Mouse (Mus musculus): ENCODE measurements at regions not wholly inside any gene's neighbourhood (a gene's known extent, or its start where the extent isn't known, plus 50 kb on each side); places are given as distances from the start of the nearest gene placed in this dataset.

DNA sequence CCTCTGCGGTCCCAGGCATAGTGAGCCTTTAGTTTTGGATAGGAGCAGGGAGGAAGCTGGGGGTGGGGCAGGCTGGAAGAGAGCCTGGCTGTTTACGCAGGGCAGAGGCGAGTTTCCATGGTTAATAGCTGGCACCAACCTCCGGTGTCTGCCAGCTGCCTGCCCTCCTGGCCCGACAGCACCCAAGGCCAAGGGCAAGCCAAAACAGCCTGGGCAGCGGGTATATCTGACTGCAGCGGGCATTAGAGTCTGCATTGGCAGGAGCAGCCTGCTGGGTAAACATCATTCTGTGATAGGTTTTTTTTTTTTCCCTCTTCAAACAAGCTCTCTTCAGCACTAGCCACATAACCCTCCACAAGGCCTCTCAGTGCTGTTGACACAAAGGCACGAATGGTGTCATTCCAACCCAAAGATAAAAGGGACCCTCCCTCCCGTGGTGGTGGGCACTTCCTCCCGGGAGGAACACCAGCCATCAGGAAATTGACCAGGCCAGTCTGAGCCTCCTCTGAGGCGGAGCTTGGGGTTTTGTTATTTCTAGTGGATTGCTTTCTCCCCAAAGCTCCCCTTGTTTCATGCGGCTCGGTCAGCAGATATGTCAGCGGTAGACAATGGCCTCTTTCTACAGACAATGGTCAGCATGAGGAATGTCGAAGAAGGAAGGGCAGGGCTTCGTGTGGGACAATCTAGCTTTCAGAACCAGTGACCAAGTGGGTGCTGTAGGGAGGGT, 131.4 kb downstream of the Mycn start:
- Histone ChIP-seq H3K27ac (ENCODE audit: low read depth, low read length) (no peak overlapping the region), H3K9ac (ENCODE audit: low read depth, low read length) (no peak overlapping the region), H3K4me2 (replicated peaks; ENCODE audit: low read depth) (peak overlapping the region; percentile 52), H3K36me3 (ENCODE audit: control insufficient read depth, insufficient read depth) (no peaks in the 10 kb centered on the region), H3K9me3 (ENCODE audit: control insufficient read depth) (no peaks in the 10 kb centered on the region), H3K27me3 (replicated peaks; ENCODE audit: control insufficient read depth, insufficient read depth, low read length) (no peaks in the 10 kb centered on the region), H3K4me1 (replicated peaks; ENCODE audit: control insufficient read depth, insufficient read depth, low read length) (0 out of 2 replicates have a peak, but pooled peaks cover 15% of the 10 kb centered on the region), H3K4me3 (ENCODE audit: low read depth, low read length) (peak overlapping the region; percentile 1; the same call in 1 of the 2 replicates)
- peak; percentile 19; the same call in 1 of the 2 replicates for ATAC-seq
- 6% methylated on average over 16 of the region's 16 CpGs for WGBS
- no peak for TF ChIP-seq CTCF (IDR thresholded peaks at IDR 0.05; ENCODE audit: low read depth)

- no peak for TF ChIP-seq CTCF (IDR thresholded peaks at IDR 0.05; ENCODE audit: low read depth)
- H3K27ac ChIP-seq (ENCODE audit: low read depth, low read length): no peak overlapping the region
- H3K9ac ChIP-seq (ENCODE audit: low read depth, low read length): no peak overlapping the region
- H3K4me1 ChIP-seq (replicated peaks; ENCODE audit: control insufficient read depth, insufficient read depth, low read length): 0 out of 2 replicates have a peak, but pooled peaks cover 15% of the 10 kb centered on the region
- H3K4me3 ChIP-seq (ENCODE audit: low read depth, low read length): no peak overlapping the region
- H3K27me3 ChIP-seq (replicated peaks; ENCODE audit: control insufficient read depth, insufficient read depth, low read length): no peaks in the 10 kb centered on the region
- 88% methylated on average over 5 of the region's 5 CpGs for WGBS
- no peak for ATAC-seq
- no peaks in the 10 kb centered on the region for H3K36me3 ChIP-seq (ENCODE audit: control insufficient read depth, insufficient read depth)
- H3K9me3 ChIP-seq (ENCODE audit: control insufficient read depth): no peaks in the 10 kb centered on the region
- H3K4me2 ChIP-seq (replicated peaks; ENCODE audit: low read depth): no peak overlapping the region
These were observed 133.6 kb downstream of the Mycn start for GRCm38 (mm10) chr12:12808120-12808519.

- Histone ChIP-seq H3K9ac (ENCODE audit: low read depth, low read length) (no peak overlapping the region), H3K4me1 (replicated peaks; ENCODE audit: control insufficient read depth, insufficient read depth, low read length) (peaks cover 8% of the 10 kb centered on the region; the same call in 1 of the 2 replicates), H3K27ac (ENCODE audit: low read depth, low read length) (no peak overlapping the region), H3K4me2 (replicated peaks; ENCODE audit: low read depth) (no peak overlapping the region), H3K36me3 (ENCODE audit: control insufficient read depth, insufficient read depth) (no peaks in the 10 kb centered on the region), H3K9me3 (ENCODE audit: control insufficient read depth) (no peaks in the 10 kb centered on the region), H3K4me3 (ENCODE audit: low read depth, low read length) (no peak overlapping the region), H3K27me3 (replicated peaks; ENCODE audit: control insufficient read depth, insufficient read depth, low read length) (no peaks in the 10 kb centered on the region)
- no peak for TF ChIP-seq CTCF (IDR thresholded peaks at IDR 0.05; ENCODE audit: low read depth)
- no peak for ATAC-seq
- WGBS: 61% methylated on average over 2 of the region's 2 CpGs
These were observed 138.1 kb downstream of the Mycn start for GRCm38 (mm10) chr12:12803602-12804001.

GRCm38 (mm10) chr12:12802396-12802795, 139.3 kb downstream of the Mycn start:
- Histone ChIP-seq H3K27ac (ENCODE audit: low read depth, low read length) (no peak overlapping the region), H3K4me2 (replicated peaks; ENCODE audit: low read depth) (no peak overlapping the region), H3K4me1 (replicated peaks; ENCODE audit: control insufficient read depth, insufficient read depth, low read length) (peaks cover 8% of the 10 kb centered on the region; the same call in 1 of the 2 replicates), H3K4me3 (ENCODE audit: low read depth, low read length) (no peak overlapping the region), H3K27me3 (replicated peaks; ENCODE audit: control insufficient read depth, insufficient read depth, low read length) (no peaks in the 10 kb centered on the region), H3K9ac (ENCODE audit: low read depth, low read length) (no peak overlapping the region), H3K36me3 (ENCODE audit: control insufficient read depth, insufficient read depth) (no peaks in the 10 kb centered on the region), H3K9me3 (ENCODE audit: control insufficient read depth) (no peaks in the 10 kb centered on the region)
- TF ChIP-seq CTCF (IDR thresholded peaks at IDR 0.05; ENCODE audit: low read depth): no peak
- ATAC-seq: no peak
- WGBS: 23% methylated on average over 11 of the region's 11 CpGs

GRCm38 (mm10) chr12:12801700-12802099, 140.0 kb downstream of the Mycn start:
- no peaks in the 10 kb centered on the region for H3K9me3 ChIP-seq (ENCODE audit: control insufficient read depth)
- WGBS: 67% methylated on average over 11 of the region's 11 CpGs

DNA sequence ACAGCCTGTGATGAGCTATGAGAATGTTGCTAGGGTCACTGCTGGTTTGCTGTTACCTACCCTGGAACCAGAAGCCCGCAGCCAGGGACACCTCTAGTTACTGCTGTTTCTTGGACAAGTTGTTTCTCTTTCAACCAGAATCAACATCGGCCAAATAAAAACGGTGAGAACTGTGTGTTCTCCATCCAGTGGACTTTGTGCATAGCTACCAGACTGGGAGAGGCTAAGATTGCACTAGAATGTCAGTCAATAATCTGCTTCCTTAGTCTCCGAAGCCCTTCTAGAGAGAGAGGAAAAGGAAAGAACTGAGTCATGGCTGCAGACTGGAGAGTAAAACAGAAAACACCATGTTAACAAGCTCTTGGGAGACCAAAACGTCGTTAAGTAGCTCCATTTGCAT, 141.6 kb downstream of the Mycn start:
- H3K4me2 ChIP-seq (replicated peaks; ENCODE audit: low read depth): no peak overlapping the region; the same call in 1 of the 2 replicates
- 56% methylated on average over 6 of the region's 6 CpGs for WGBS
- H3K9me3 ChIP-seq (ENCODE audit: control insufficient read depth): no peaks in the 10 kb centered on the region
- H3K4me1 ChIP-seq (replicated peaks; ENCODE audit: control insufficient read depth, insufficient read depth, low read length): peaks cover 18% of the 10 kb centered on the region; the same call in 1 of the 2 replicates
- peak overlapping the region; percentile 74 for H3K27ac ChIP-seq (ENCODE audit: low read depth, low read length)
- no peaks in the 10 kb centered on the region for H3K36me3 ChIP-seq (ENCODE audit: control insufficient read depth, insufficient read depth)
- TF ChIP-seq CTCF (IDR thresholded peaks at IDR 0.05; ENCODE audit: low read depth): no peak
- no peak overlapping the region for H3K4me3 ChIP-seq (ENCODE audit: low read depth, low read length)
- ATAC-seq: peak; percentile 83
- no peaks in the 10 kb centered on the region for H3K27me3 ChIP-seq (replicated peaks; ENCODE audit: control insufficient read depth, insufficient read depth, low read length)
- H3K9ac ChIP-seq (ENCODE audit: low read depth, low read length): no peak overlapping the region

More at GRCm38 (mm10) chr12:12801700-12802099, 140.0 kb downstream of the Mycn start:
- Histone ChIP-seq H3K36me3 (ENCODE audit: control insufficient read depth, insufficient read depth) (no peaks in the 10 kb centered on the region), H3K27me3 (replicated peaks; ENCODE audit: control insufficient read depth, insufficient read depth, low read length) (no peaks in the 10 kb centered on the region), H3K27ac (ENCODE audit: low read depth, low read length) (no peak overlapping the region), H3K9ac (ENCODE audit: low read depth, low read length) (no peak overlapping the region), H3K4me2 (replicated peaks; ENCODE audit: low read depth) (no peak overlapping the region), H3K4me3 (ENCODE audit: low read depth, low read length) (no peak overlapping the region), H3K4me1 (replicated peaks; ENCODE audit: control insufficient read depth, insufficient read depth, low read length) (peaks cover 12% of the 10 kb centered on the region; the same call in 1 of the 2 replicates)
- no peak for TF ChIP-seq CTCF (IDR thresholded peaks at IDR 0.05; ENCODE audit: low read depth)
- no peak for ATAC-seq

Measured in intestine, postnatal 0 days (tissue).